Comparison of ENCODE assay signal across 8 mouse cellular contexts in genomic region chr6:52443112-52443984, GRCm38 (mm10).
DNase-seq lines count a peak whose midpoint lies in the region; ATAC-seq and TF ChIP-seq lines count a peak whose summit lies in the region.

No protein-coding gene starts in this region.

- no peak for TF ChIP-seq POLR2A in lung, adult 2 months (IDR thresholded peaks at IDR 0.05; ENCODE audit: borderline replicate concordance, extremely low read depth, low read depth, low read length)

- intact Hi-C loops in left cerebral cortex, adult 2 months (cut with DNase I) = no loop called here

- peak overlapping the region; percentile 28 for H3K4me2 ChIP-seq in forebrain, embryonic 16.5 days (ENCODE audit: low read length)
- H3K4me2 ChIP-seq in stomach, embryonic 15.5 days = peak overlapping the region; percentile 6; the same call in 1 of the 2 replicates

- H3K27me3 ChIP-seq in forebrain, embryonic 16.5 days (replicated peaks; ENCODE audit: control insufficient read depth, insufficient read depth, low read length) = 0 out of 2 replicates have a peak, but pooled peaks cover 2% of the 10 kb centered on the region
- H3K27me3 ChIP-seq in limb, embryonic 10.5 days (ENCODE audit: low read depth, poor library complexity, severe bottlenecking) = peaks cover 22% of the 10 kb centered on the region
- no peaks in the 10 kb centered on the region for H3K27me3 ChIP-seq in stomach, embryonic 15.5 days (replicated peaks)

- no peaks in the 10 kb centered on the region for H3K9me3 ChIP-seq in forebrain, embryonic 16.5 days (ENCODE audit: control insufficient read depth, low read length)
- no peaks in the 10 kb centered on the region for H3K9me3 ChIP-seq in limb, embryonic 10.5 days (replicated peaks)
- no peaks in the 10 kb centered on the region for H3K9me3 ChIP-seq in stomach, embryonic 15.5 days

- 0 out of 2 replicates have a peak overlapping the region, but pooled peaks have one; percentile 13 for H3K27ac ChIP-seq in left cerebral cortex, adult 2 months
- no peak overlapping the region for H3K27ac ChIP-seq in forebrain, embryonic 16.5 days (ENCODE audit: low read length)
- H3K27ac ChIP-seq in limb, embryonic 10.5 days = peak overlapping the region; percentile 75
- no peak overlapping the region for H3K27ac ChIP-seq in stomach, embryonic 15.5 days

- H3K9ac ChIP-seq in forebrain, embryonic 16.5 days (replicated peaks; ENCODE audit: low read depth, low read length) = no peak overlapping the region
- no peak overlapping the region for H3K9ac ChIP-seq in stomach, embryonic 15.5 days

- no peak for ATAC-seq in forebrain, embryonic 16.5 days
- no peak for ATAC-seq in stomach, embryonic 15.5 days (ENCODE audit: insufficient read depth, low FRiP score, low read depth)

- 30% methylated on average over 24 of the region's 24 CpGs for WGBS in forebrain, embryonic 16.5 days
- WGBS in limb, embryonic 10.5 days = 34% methylated on average over 24 of the region's 24 CpGs
- 48% methylated on average over 24 of the region's 24 CpGs for WGBS in stomach, embryonic 15.5 days
- 62% methylated on average over 24 of the region's 24 CpGs for WGBS in lung, adult 2 months

- H3K36me3 ChIP-seq in forebrain, embryonic 16.5 days (ENCODE audit: control insufficient read depth, insufficient read depth) = no peaks in the 10 kb centered on the region
- no peaks in the 10 kb centered on the region for H3K36me3 ChIP-seq in limb, embryonic 10.5 days
- no peaks in the 10 kb centered on the region for H3K36me3 ChIP-seq in stomach, embryonic 15.5 days

- DNase-seq in left cerebral cortex, adult 2 months (ENCODE audit: extremely low spot score in 1 of 2, low spot score in 2 of 2) = peak; percentile 36 to 48
- no peak for DNase-seq in left cerebral cortex, adult 11 months (ENCODE audit: low spot score)
- peak; percentile 65 for DNase-seq in limb, embryonic 10.5 days (ENCODE audit: low spot score)
- DNase-seq in spleen, postnatal 14 days (ENCODE audit: low spot score in 2 of 2) = no peak
- DNase-seq in lung, adult 2 months = no peak
- no peak for DNase-seq in cerebellum, adult 11 months

- peaks cover 9% of the 10 kb centered on the region for H3K4me1 ChIP-seq in forebrain, embryonic 16.5 days (replicated peaks; ENCODE audit: control insufficient read depth, insufficient read depth, low read length)
- peaks cover 30% of the 10 kb centered on the region for H3K4me1 ChIP-seq in limb, embryonic 10.5 days
- H3K4me1 ChIP-seq in stomach, embryonic 15.5 days = peaks cover 8% of the 10 kb centered on the region; the same call in 1 of the 2 replicates
- H3K4me1 ChIP-seq in lung, adult 2 months (ENCODE audit: control insufficient read depth, insufficient read depth, low read length) = no peaks in the 10 kb centered on the region

- no peak for TF ChIP-seq CTCF in left cerebral cortex, adult 2 months (IDR thresholded peaks at IDR 0.05)
- no peak for TF ChIP-seq CTCF in lung, adult 2 months (IDR thresholded peaks at IDR 0.05; ENCODE audit: insufficient read depth, low read length)

- peak overlapping the region; percentile 33 for H3K4me3 ChIP-seq in left cerebral cortex, adult 2 months
- no peak overlapping the region for H3K4me3 ChIP-seq in forebrain, embryonic 16.5 days (replicated peaks; ENCODE audit: low read length)
- peak overlapping the region; percentile 21; the same call in 1 of the 2 replicates for H3K4me3 ChIP-seq in limb, embryonic 10.5 days
- no peak overlapping the region for H3K4me3 ChIP-seq in stomach, embryonic 15.5 days (replicated peaks)
- no peak overlapping the region for H3K4me3 ChIP-seq in lung, adult 2 months (replicated peaks; ENCODE audit: extremely low read depth, low read depth, low read length)

Comparison
In these comparisons a context has a peak if more than half of its experiments do, and no peak if none do; other contexts are left out.
1. DNase-seq: peak in left cerebral cortex, adult 2 months (2 of 2) and limb, embryonic 10.5 days (single experiment); none in left cerebral cortex, adult 11 months (single experiment), spleen, postnatal 14 days (0 of 2), lung, adult 2 months (single experiment) and cerebellum, adult 11 months (single experiment).
2. H3K27ac ChIP-seq: peak in left cerebral cortex, adult 2 months (single experiment) and limb, embryonic 10.5 days (single experiment); none in forebrain, embryonic 16.5 days (single experiment) and stomach, embryonic 15.5 days (single experiment).
3. H3K4me3 ChIP-seq: peak in left cerebral cortex, adult 2 months (single experiment) and limb, embryonic 10.5 days (single experiment); none in forebrain, embryonic 16.5 days (single experiment), stomach, embryonic 15.5 days (single experiment) and lung, adult 2 months (single experiment).